Mouse (Mus musculus) megakaryocyte, embryonic 14.5 days (primary cell): Measurements from ENCODE around the gene Hist1h4a.

Source experiments
- FLI1 ChIP-seq: IDR thresholded peaks from 2 replicates; pipeline ENCODE4 v1.6.1; 2012; ENCODE audit warnings: low read length, inconsistent platforms, mixed read lengths
- GATA1 ChIP-seq: IDR thresholded peaks from 3 replicates; pipeline ENCODE4 v1.6.1; 2012; ENCODE audit warnings: mixed read lengths, low read length, inconsistent platforms, borderline replicate concordance

DNA sequence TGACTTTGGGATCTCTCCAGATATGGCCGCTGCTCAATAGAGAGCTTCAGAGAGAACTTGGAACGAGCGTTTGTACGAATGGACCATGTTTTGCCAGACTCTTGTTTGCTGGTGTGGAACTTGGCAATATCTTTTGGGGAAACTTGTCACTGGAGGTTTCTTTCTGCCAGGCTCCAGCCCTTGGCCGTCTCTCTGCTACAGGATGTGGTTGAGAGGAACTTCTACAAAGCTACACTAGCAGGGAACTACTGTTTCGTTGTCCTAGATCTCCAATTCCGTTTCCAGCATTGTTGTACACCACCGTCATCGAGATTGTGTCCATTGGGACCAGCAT is 31.9 kb downstream of the Hist1h4a start:
- TF ChIP-seq GATA1 (no peak), FLI1 (no peak)
